8 mouse cellular contexts compared by ENCODE assay signal in the genomic region with DNA sequence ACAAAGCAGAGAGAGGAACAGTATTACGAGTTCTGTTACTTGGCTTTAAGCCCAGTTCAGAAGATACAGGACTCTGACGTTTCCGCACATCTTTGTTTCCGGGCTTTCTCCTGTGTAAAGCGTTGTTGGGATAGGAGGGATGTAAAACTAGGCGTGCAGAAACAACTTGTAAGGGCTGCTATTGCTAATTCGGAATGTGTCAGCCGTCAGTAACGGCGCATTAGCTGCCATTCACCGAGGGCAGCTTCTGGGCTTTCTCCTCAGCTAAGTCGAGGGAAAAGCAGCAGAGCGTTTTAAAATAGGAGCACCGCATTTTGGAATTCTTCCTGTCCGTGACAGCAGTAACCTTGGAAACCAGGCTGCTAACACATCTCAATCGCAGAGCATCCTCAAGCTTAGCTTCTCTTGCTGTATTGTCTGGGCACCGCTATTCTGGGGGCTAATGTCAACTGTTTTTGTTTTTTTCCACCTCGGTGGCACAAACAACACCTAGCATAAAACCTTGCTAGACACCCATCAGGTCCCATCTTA. TPM values are rescaled to one million over a fixed set of nuclear protein-coding genes. Genes with fewer than 3 reads are reported as not detected.
A peak's percentile ranks its signal among the peaks of the same experiment; 100 is the strongest.
DNase-seq lines count a peak whose midpoint lies in the region; ATAC-seq and TF ChIP-seq lines count a peak whose summit lies in the region.

No protein-coding gene starts in this region.

- no peak for TF ChIP-seq EP300 in ES-Bruce4 (IDR thresholded peaks at IDR 0.05; ENCODE audit: insufficient read depth, low read depth, low read length)

- TF ChIP-seq POLR2A in ES-Bruce4 (IDR thresholded peaks at IDR 0.05; ENCODE audit: insufficient read depth, low read length): no peak
- no peak for TF ChIP-seq POLR2A in small intestine, adult 2 months (IDR thresholded peaks at IDR 0.05; ENCODE audit: low read depth, low read length)

- no peaks in the 10 kb centered on the region for H3K27me3 ChIP-seq in ES-Bruce4 (ENCODE audit: control insufficient read depth, insufficient read depth, low read length, poor library complexity, severe bottlenecking)
- H3K27me3 ChIP-seq in embryonic facial prominence, embryonic 11.5 days (ENCODE audit: control insufficient read depth, insufficient read depth, low read length): no peaks in the 10 kb centered on the region
- H3K27me3 ChIP-seq in hindbrain, embryonic 11.5 days (ENCODE audit: control insufficient read depth, insufficient read depth, low read length): no peaks in the 10 kb centered on the region
- peaks cover 14% of the 10 kb centered on the region for H3K27me3 ChIP-seq in small intestine, adult 2 months (ENCODE audit: control insufficient read depth, insufficient read depth, low read length)

- 5% methylated on average over 18 of the region's 18 CpGs for WGBS in embryonic facial prominence, embryonic 11.5 days
- WGBS in hindbrain, embryonic 11.5 days: 4% methylated on average over 18 of the region's 18 CpGs
- WGBS in small intestine, adult 2 months: 1% methylated on average over 18 of the region's 18 CpGs

- H3K9me3 ChIP-seq in ES-Bruce4 (replicated peaks; ENCODE audit: control insufficient read depth, insufficient read depth, low read length, poor library complexity, severe bottlenecking): no peaks in the 10 kb centered on the region
- H3K9me3 ChIP-seq in embryonic facial prominence, embryonic 11.5 days (replicated peaks; ENCODE audit: control insufficient read depth, low read length): no peaks in the 10 kb centered on the region
- H3K9me3 ChIP-seq in hindbrain, embryonic 11.5 days (ENCODE audit: control insufficient read depth, low read length): no peaks in the 10 kb centered on the region

- H3K4me1 ChIP-seq in ES-Bruce4 (ENCODE audit: control insufficient read depth, insufficient read depth, low read length): no peaks in the 10 kb centered on the region
- H3K4me1 ChIP-seq in embryonic facial prominence, embryonic 11.5 days (ENCODE audit: control insufficient read depth, insufficient read depth, low read length): no peaks in the 10 kb centered on the region
- no peaks in the 10 kb centered on the region; the same call in 1 of the 2 replicates for H3K4me1 ChIP-seq in hindbrain, embryonic 11.5 days (replicated peaks; ENCODE audit: control insufficient read depth, insufficient read depth, low read length)
- H3K4me1 ChIP-seq in small intestine, adult 2 months (ENCODE audit: control insufficient read depth, insufficient read depth, insufficient read length, low read length): peaks cover 7% of the 10 kb centered on the region

- H3K4me3 ChIP-seq in ES-Bruce4 (ENCODE audit: low read depth, low read length): peak overlapping the region; percentile 93
- H3K4me3 ChIP-seq in embryonic facial prominence, embryonic 11.5 days (ENCODE audit: low read depth, low read length): peak overlapping the region; percentile 83
- H3K4me3 ChIP-seq in hindbrain, embryonic 11.5 days (ENCODE audit: low read depth, low read length): peak overlapping the region; percentile 87
- peak overlapping the region; percentile 91 for H3K4me3 ChIP-seq in left cerebral cortex, adult 2 months
- peak overlapping the region; percentile 77 for H3K4me3 ChIP-seq in small intestine, adult 2 months (ENCODE audit: low read depth, low read length)

- peak; percentile 68 for DNase-seq in CD4-positive, CD25-positive, alpha-beta regulatory T cell, adult 2 months (ENCODE audit: low read depth, low spot score)
- DNase-seq in embryonic facial prominence, embryonic 11.5 days (ENCODE audit: low spot score): peak; percentile 21
- peak; percentile 70 for DNase-seq in hindbrain, embryonic 11.5 days (ENCODE audit: low spot score)
- DNase-seq in left cerebral cortex, adult 2 months (ENCODE audit: extremely low spot score in 1 of 2, low spot score in 2 of 2): peak; percentile 30 to 38
- DNase-seq in ovary, postnatal 14 days (ENCODE audit: low spot score): no peak

- intact Hi-C loops in left cerebral cortex, adult 2 months (cut with DNase I): no loop called here

- H3K27ac ChIP-seq in ES-Bruce4 (ENCODE audit: insufficient read depth, low read length): no peak overlapping the region
- peak overlapping the region; percentile 20; the same call in 1 of the 2 replicates for H3K27ac ChIP-seq in embryonic facial prominence, embryonic 11.5 days (replicated peaks; ENCODE audit: low read depth, low read length)
- peak overlapping the region; percentile 70 for H3K27ac ChIP-seq in hindbrain, embryonic 11.5 days (ENCODE audit: low read depth, low read length)
- peak overlapping the region; percentile 92 for H3K27ac ChIP-seq in left cerebral cortex, adult 2 months
- no peak overlapping the region for H3K27ac ChIP-seq in small intestine, adult 2 months (ENCODE audit: insufficient read depth, low read depth, low read length)

- TF ChIP-seq CTCF in ES-Bruce4 (IDR thresholded peaks at IDR 0.05; ENCODE audit: low read depth, low read length): no peak
- no peak for TF ChIP-seq CTCF in left cerebral cortex, adult 2 months (IDR thresholded peaks at IDR 0.05)
- TF ChIP-seq CTCF in small intestine, adult 2 months (IDR thresholded peaks at IDR 0.05; ENCODE audit: extremely low read depth, insufficient read length, insufficient replicate concordance, low read depth, low read length): no peak

- peak overlapping the region; percentile 83 for H3K4me2 ChIP-seq in embryonic facial prominence, embryonic 11.5 days (ENCODE audit: low read depth, low read length)
- peak overlapping the region; percentile 81 for H3K4me2 ChIP-seq in hindbrain, embryonic 11.5 days (replicated peaks; ENCODE audit: low read depth, low read length)

- H3K9ac ChIP-seq in ES-Bruce4 (ENCODE audit: low read depth, poor library complexity, severe bottlenecking): peak overlapping the region; percentile 75
- H3K9ac ChIP-seq in embryonic facial prominence, embryonic 11.5 days (replicated peaks; ENCODE audit: low read length): peak overlapping the region; percentile 83
- peak overlapping the region; percentile 87 for H3K9ac ChIP-seq in hindbrain, embryonic 11.5 days (ENCODE audit: low read depth, low read length)

- peaks cover 3% of the 10 kb centered on the region; the same call in 1 of the 2 replicates for H3K36me3 ChIP-seq in ES-Bruce4 (ENCODE audit: control insufficient read depth, insufficient read depth, low read length, poor library complexity, severe bottlenecking)
- no peaks in the 10 kb centered on the region for H3K36me3 ChIP-seq in embryonic facial prominence, embryonic 11.5 days (replicated peaks; ENCODE audit: control insufficient read depth, insufficient read depth, low read depth, low read length)
- H3K36me3 ChIP-seq in hindbrain, embryonic 11.5 days (ENCODE audit: control insufficient read depth, insufficient read depth, low read length): no peaks in the 10 kb centered on the region
- H3K36me3 ChIP-seq in small intestine, adult 2 months (ENCODE audit: control insufficient read depth, insufficient read depth, low read length): no peaks in the 10 kb centered on the region

- ATAC-seq in embryonic facial prominence, embryonic 11.5 days (replicated peaks; ENCODE audit: insufficient number of reproducible peaks, low FRiP score, low TSS enrichment, low read depth): no peak; the same call in 1 of the 2 replicates
- peak; percentile 71 for ATAC-seq in hindbrain, embryonic 11.5 days (ENCODE audit: low FRiP score)
- ATAC-seq in megakaryocyte progenitor cell, adult 5-6 weeks (replicated peaks; ENCODE audit: poor library complexity): peak; percentile 29

RNA-seq across cellular contexts. Expression of a gene that starts 0.6 kb away (rescaled TPM):
- 76.2 and 77.6 TPM in 2 replicates for polyA plus RNA-seq in ES-Bruce4 (2011; ENCODE audit: insufficient read depth, insufficient read length, low read depth, missing spikeins)
- 16.4 and 16.7 TPM in 2 replicates for polyA plus RNA-seq in embryonic facial prominence, embryonic 11.5 days (2014; fragmentation: Nextera tagmentation; extraction: Ambion mirVana)
- polyA plus RNA-seq in hindbrain, embryonic 11.5 days (2014; fragmentation: Nextera tagmentation; extraction: Ambion mirVana): 26.7 and 30.2 TPM in 2 replicates
- total RNA-seq in left cerebral cortex, adult 2 months (2021): 100 to 1,000 TPM in 1 of 2 experiments, 10 to 100 TPM in 1; 96.5 to 105 TPM
- 8.9 and 10.0 TPM in 2 replicates for total RNA-seq in megakaryocyte progenitor cell, adult 5-6 weeks (2015)
- total RNA-seq in megakaryocyte progenitor cell, adult 5-6 weeks (2017): 7.5 and 13.9 TPM in 2 replicates
- 2.5 and 5.8 TPM in 2 replicates for polyA plus RNA-seq in small intestine, adult 2 months (2012; rRNA removed)

RNA-seq across cellular contexts. Expression of a gene that starts 59.2 kb away (rescaled TPM):
- polyA plus RNA-seq in ES-Bruce4 (2011; ENCODE audit: insufficient read depth, insufficient read length, low read depth, missing spikeins): 10.5 and 11.0 TPM in 2 replicates
- polyA plus RNA-seq in embryonic facial prominence, embryonic 11.5 days (2014; fragmentation: Nextera tagmentation; extraction: Ambion mirVana): 4.3 and 4.9 TPM in 2 replicates
- polyA plus RNA-seq in hindbrain, embryonic 11.5 days (2014; fragmentation: Nextera tagmentation; extraction: Ambion mirVana): 17.9 and 18.5 TPM in 2 replicates
- 10 to 100 TPM; 53.8 to 56.3 TPM for total RNA-seq in left cerebral cortex, adult 2 months (2021)
- not detected in 2 replicates for total RNA-seq in megakaryocyte progenitor cell, adult 5-6 weeks (2015)
- not detected in 2 replicates for total RNA-seq in megakaryocyte progenitor cell, adult 5-6 weeks (2017)
- polyA plus RNA-seq in small intestine, adult 2 months (2012; rRNA removed): 1.2 and 1.4 TPM in 2 replicates

Comparison
In these comparisons a context has a peak if more than half of its experiments do, and no peak if none do; other contexts are left out.
1. H3K27ac ChIP-seq: peak in embryonic facial prominence, embryonic 11.5 days (single experiment), hindbrain, embryonic 11.5 days (single experiment) and left cerebral cortex, adult 2 months (single experiment); none in ES-Bruce4 (single experiment) and small intestine, adult 2 months (single experiment).
2. Peak in every context shown above with its lines, with median percentiles within 50 percentile points of each other: H3K4me3 ChIP-seq and H3K9ac ChIP-seq.